Mouse (Mus musculus): ENCODE results near the gene Grip2. TPM values are rescaled to one million over a fixed set of nuclear protein-coding genes. Genes with fewer than 3 reads are reported as not detected.

Grip2 gene
- polyA plus RNA-seq, 1 experiment from 2014 or later: 9.1 TPM

- Histone ChIP-seq H3K36me3 (ENCODE audit: control insufficient read depth, insufficient read depth) (no peaks in the 10 kb centered on the region), H3K27ac (ENCODE audit: low read length) (no peak overlapping the region), H3K4me2 (ENCODE audit: low read depth, low read length) (peak overlapping the region; percentile 63), H3K27me3 (ENCODE audit: control insufficient read depth, insufficient read depth, low read length) (peaks cover 71% of the 10 kb centered on the region), H3K4me3 (ENCODE audit: low read length) (peak overlapping the region; percentile 44), H3K4me1 (ENCODE audit: control insufficient read depth, insufficient read depth, low read length) (peaks cover 3% of the 10 kb centered on the region; the same call in 1 of the 2 replicates), H3K9ac (ENCODE audit: low read length) (no peak overlapping the region; the same call in 1 of the 2 replicates), H3K9me3 (replicated peaks; ENCODE audit: control insufficient read depth, low read length) (no peaks in the 10 kb centered on the region)
- no peak for ATAC-seq (replicated peaks; ENCODE audit: extremely low read depth, insufficient read depth, low FRiP score)
- WGBS: 4% methylated on average over 43 of the region's 46 CpGs
Observed at GRCm38 (mm10) chr6:91842897-91843627, 16.0 kb upstream of the Grip2 start.

- no peak for ATAC-seq (replicated peaks; ENCODE audit: extremely low read depth, insufficient read depth, low FRiP score)
- Histone ChIP-seq H3K4me1 (ENCODE audit: control insufficient read depth, insufficient read depth, low read length) (peaks cover 3% of the 10 kb centered on the region; the same call in 1 of the 2 replicates), H3K4me2 (ENCODE audit: low read depth, low read length) (no peak overlapping the region), H3K9ac (ENCODE audit: low read length) (no peak overlapping the region), H3K27me3 (ENCODE audit: control insufficient read depth, insufficient read depth, low read length) (peaks cover 62% of the 10 kb centered on the region), H3K36me3 (ENCODE audit: control insufficient read depth, insufficient read depth) (no peaks in the 10 kb centered on the region), H3K4me3 (ENCODE audit: low read length) (no peak overlapping the region), H3K9me3 (replicated peaks; ENCODE audit: control insufficient read depth, low read length) (no peaks in the 10 kb centered on the region), H3K27ac (ENCODE audit: low read length) (no peak overlapping the region)
- WGBS: 13% methylated on average over 23 of the region's 23 CpGs
Observed at GRCm38 (mm10) chr6:91839010-91839871, 12.2 kb upstream of the Grip2 start.

GRCm38 (mm10) chr6:91832863-91833440 lies 5.9 kb upstream of the Grip2 start:
- H3K9ac ChIP-seq (ENCODE audit: low read length): no peak overlapping the region
- H3K9me3 ChIP-seq (replicated peaks; ENCODE audit: control insufficient read depth, low read length): no peaks in the 10 kb centered on the region
- WGBS: 65% methylated on average over 3 of the region's 3 CpGs
- H3K4me3 ChIP-seq (ENCODE audit: low read length): no peak overlapping the region
- H3K36me3 ChIP-seq (ENCODE audit: control insufficient read depth, insufficient read depth): no peaks in the 10 kb centered on the region
- ATAC-seq (replicated peaks; ENCODE audit: extremely low read depth, insufficient read depth, low FRiP score): no peak
- H3K4me1 ChIP-seq (ENCODE audit: control insufficient read depth, insufficient read depth, low read length): no peaks in the 10 kb centered on the region
- peaks cover 7% of the 10 kb centered on the region for H3K27me3 ChIP-seq (ENCODE audit: control insufficient read depth, insufficient read depth, low read length)
- H3K4me2 ChIP-seq (ENCODE audit: low read depth, low read length): no peak overlapping the region
- H3K27ac ChIP-seq (ENCODE audit: low read length): no peak overlapping the region

DNA sequence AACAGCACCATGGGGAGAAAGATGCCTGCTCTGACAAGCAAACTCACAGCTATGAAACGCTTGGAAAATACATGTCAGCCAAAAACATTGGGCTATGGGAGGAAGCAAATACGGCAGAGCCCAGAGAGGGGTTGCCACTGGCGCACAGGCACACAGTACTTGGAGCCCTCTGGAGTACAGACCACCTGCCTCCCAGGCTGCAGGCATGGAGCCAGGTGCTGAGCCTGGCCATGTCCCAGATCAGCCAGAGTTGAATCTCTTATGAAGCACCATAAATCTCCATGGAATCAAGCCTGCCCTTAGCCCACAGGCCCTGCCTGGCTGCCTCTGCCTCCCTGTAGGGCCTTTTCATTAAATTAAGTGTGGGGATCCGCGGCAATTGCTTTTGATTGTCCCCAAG lies 876 bp upstream of the Grip2 start:
- Histone ChIP-seq H3K4me1 (ENCODE audit: control insufficient read depth, insufficient read depth, low read length) (no peaks in the 10 kb centered on the region), H3K4me2 (ENCODE audit: low read depth, low read length) (no peak overlapping the region), H3K4me3 (ENCODE audit: low read length) (no peak overlapping the region), H3K27me3 (ENCODE audit: control insufficient read depth, insufficient read depth, low read length) (peaks cover 4% of the 10 kb centered on the region; the same call in 1 of the 2 replicates), H3K9ac (ENCODE audit: low read length) (no peak overlapping the region), H3K9me3 (replicated peaks; ENCODE audit: control insufficient read depth, low read length) (no peaks in the 10 kb centered on the region), H3K27ac (ENCODE audit: low read length) (no peak overlapping the region), H3K36me3 (ENCODE audit: control insufficient read depth, insufficient read depth) (no peaks in the 10 kb centered on the region)
- no peak for ATAC-seq (replicated peaks; ENCODE audit: extremely low read depth, insufficient read depth, low FRiP score)
- 85% methylated on average over 5 of the region's 5 CpGs for WGBS

GRCm38 (mm10) chr6:91818271-91818670 lies 8.8 kb downstream of the Grip2 start:
- H3K4me2 ChIP-seq (ENCODE audit: low read depth, low read length): no peak overlapping the region
- peaks cover 5% of the 10 kb centered on the region; the same call in 1 of the 2 replicates for H3K9me3 ChIP-seq (replicated peaks; ENCODE audit: control insufficient read depth, low read length)
- H3K4me1 ChIP-seq (ENCODE audit: control insufficient read depth, insufficient read depth, low read length): no peaks in the 10 kb centered on the region
- H3K27me3 ChIP-seq (ENCODE audit: control insufficient read depth, insufficient read depth, low read length): no peaks in the 10 kb centered on the region
- H3K9ac ChIP-seq (ENCODE audit: low read length): no peak overlapping the region
- no peak overlapping the region for H3K27ac ChIP-seq (ENCODE audit: low read length)
- H3K4me3 ChIP-seq (ENCODE audit: low read length): no peak overlapping the region
- no peaks in the 10 kb centered on the region for H3K36me3 ChIP-seq (ENCODE audit: control insufficient read depth, insufficient read depth)
- no peak for ATAC-seq (replicated peaks; ENCODE audit: extremely low read depth, insufficient read depth, low FRiP score)
- WGBS: 70% methylated on average over 8 of the region's 8 CpGs

DNA sequence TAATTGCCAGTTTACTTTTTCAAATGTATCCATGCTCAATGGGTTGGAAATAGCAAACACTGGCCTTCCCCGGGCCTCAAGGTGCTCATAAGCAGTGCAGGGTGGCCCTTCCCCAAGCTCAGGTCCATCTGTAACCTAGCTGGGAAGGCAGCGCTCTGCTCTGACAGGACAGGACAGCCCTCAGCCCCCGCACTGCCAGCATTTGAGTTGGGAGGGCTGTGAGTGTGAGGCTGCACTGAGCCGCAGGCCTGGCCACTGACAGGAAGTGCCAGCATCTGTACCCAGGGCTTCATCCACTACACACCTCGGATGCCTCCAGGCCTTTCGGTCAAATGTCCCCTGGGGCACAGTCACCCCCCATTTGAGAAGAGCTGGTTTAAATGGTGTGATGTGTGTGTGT lies 11.1 kb downstream of the Grip2 start:
- Histone ChIP-seq H3K36me3 (ENCODE audit: control insufficient read depth, insufficient read depth) (no peaks in the 10 kb centered on the region), H3K4me2 (ENCODE audit: low read depth, low read length) (no peak overlapping the region), H3K4me1 (ENCODE audit: control insufficient read depth, insufficient read depth, low read length) (no peaks in the 10 kb centered on the region), H3K9ac (ENCODE audit: low read length) (no peak overlapping the region), H3K27me3 (ENCODE audit: control insufficient read depth, insufficient read depth, low read length) (no peaks in the 10 kb centered on the region), H3K4me3 (ENCODE audit: low read length) (no peak overlapping the region), H3K27ac (ENCODE audit: low read length) (no peak overlapping the region), H3K9me3 (replicated peaks; ENCODE audit: control insufficient read depth, low read length) (peaks cover under 1% of the 10 kb centered on the region; the same call in 1 of the 2 replicates)
- 78% methylated on average over 6 of the region's 6 CpGs for WGBS
- ATAC-seq (replicated peaks; ENCODE audit: extremely low read depth, insufficient read depth, low FRiP score): no peak

DNA sequence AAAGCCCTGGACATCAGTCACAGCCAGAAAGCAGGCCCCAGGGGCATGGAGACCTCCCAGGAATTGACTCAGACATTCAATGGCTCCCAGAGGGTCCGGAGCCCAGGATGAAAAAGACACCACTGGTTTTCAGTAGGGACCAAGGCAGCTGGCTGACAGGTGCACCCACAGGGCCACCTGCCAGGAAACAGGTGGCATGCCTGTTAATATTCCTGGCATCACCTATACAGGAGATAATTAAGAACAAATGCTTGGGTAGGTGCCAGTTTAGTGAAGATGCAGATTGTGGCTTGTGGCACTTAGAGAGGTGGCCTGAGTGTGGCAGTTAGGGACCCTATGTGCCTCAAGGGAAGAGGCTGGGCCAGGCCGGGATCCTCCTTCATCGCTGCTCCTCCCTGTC lies 13.4 kb downstream of the Grip2 start:
- Histone ChIP-seq H3K9ac (ENCODE audit: low read length) (no peak overlapping the region), H3K36me3 (ENCODE audit: control insufficient read depth, insufficient read depth) (no peaks in the 10 kb centered on the region), H3K4me2 (ENCODE audit: low read depth, low read length) (no peak overlapping the region), H3K4me3 (ENCODE audit: low read length) (no peak overlapping the region), H3K9me3 (replicated peaks; ENCODE audit: control insufficient read depth, low read length) (no peaks in the 10 kb centered on the region), H3K27me3 (ENCODE audit: control insufficient read depth, insufficient read depth, low read length) (peaks cover 3% of the 10 kb centered on the region; the same call in 1 of the 2 replicates), H3K27ac (ENCODE audit: low read length) (no peak overlapping the region), H3K4me1 (ENCODE audit: control insufficient read depth, insufficient read depth, low read length) (no peaks in the 10 kb centered on the region)
- no peak for ATAC-seq (replicated peaks; ENCODE audit: extremely low read depth, insufficient read depth, low FRiP score)
- WGBS: 85% methylated on average over 3 of the region's 3 CpGs

GRCm38 (mm10) chr6:91810007-91810406 lies 17.0 kb downstream of the Grip2 start:
- no peaks in the 10 kb centered on the region for H3K9me3 ChIP-seq (replicated peaks; ENCODE audit: control insufficient read depth, low read length)
- peaks cover 18% of the 10 kb centered on the region for H3K4me1 ChIP-seq (ENCODE audit: control insufficient read depth, insufficient read depth, low read length)
- no peak overlapping the region for H3K4me3 ChIP-seq (ENCODE audit: low read length)
- H3K9ac ChIP-seq (ENCODE audit: low read length): no peak overlapping the region
- no peaks in the 10 kb centered on the region for H3K36me3 ChIP-seq (ENCODE audit: control insufficient read depth, insufficient read depth)
- H3K27me3 ChIP-seq (ENCODE audit: control insufficient read depth, insufficient read depth, low read length): peaks cover 15% of the 10 kb centered on the region
- no peak overlapping the region for H3K27ac ChIP-seq (ENCODE audit: low read length)
- ATAC-seq (replicated peaks; ENCODE audit: extremely low read depth, insufficient read depth, low FRiP score): no peak
- WGBS: 67% methylated on average over 1 of the region's 1 CpGs
- H3K4me2 ChIP-seq (ENCODE audit: low read depth, low read length): no peak overlapping the region
